In genomic region chr16:10827269-10827668, GRCm38 (mm10) we compare ENCODE assay signal across 29 mouse cellular contexts. TPM values are rescaled to one million over a fixed set of nuclear protein-coding genes. Genes with fewer than 3 reads are reported as not detected.
"Had no signal": no experiment of that assay in that cellular context is flagged by ENCODE, and none has a peak within 500 bp of the region (broad histone marks: within the 10 kb centered on the region; RNA-seq: fewer than 3 reads in every experiment).

No protein-coding gene starts in this region.

- H3K4me1 ChIP-seq: intestine, embryonic 15.5 days; liver, embryonic 12.5 days; liver, embryonic 15.5 days; midbrain, embryonic 13.5 days had no signal

- H3K4me3 ChIP-seq: intestine, embryonic 15.5 days; kidney, embryonic 15.5 days; left cerebral cortex, adult 2 months; limb, embryonic 12.5 days; limb, embryonic 15.5 days; liver, embryonic 12.5 days; liver, embryonic 15.5 days; midbrain, embryonic 13.5 days had no signal

- DNase-seq: kidney, adult 11 months; kidney, adult 8-10 months; kidney, postnatal 10 days; kidney, postnatal 36 days; layer of hippocampus, postnatal 36 days; left cerebral cortex, postnatal 4 days; lung, adult 2 months; lung, postnatal 14 days; lung, postnatal 4 days; right cerebral cortex, postnatal 14 days; right cerebral cortex, postnatal 4 days had no signal

- H3K9me3 ChIP-seq: intestine, embryonic 15.5 days; kidney, embryonic 15.5 days; limb, embryonic 15.5 days; liver, embryonic 12.5 days; liver, embryonic 15.5 days; midbrain, embryonic 13.5 days had no signal

- ATAC-seq: intestine, embryonic 15.5 days; liver, embryonic 12.5 days; midbrain, embryonic 13.5 days had no signal

- H3K27me3 ChIP-seq: intestine, embryonic 15.5 days; kidney, embryonic 15.5 days; limb, embryonic 12.5 days; limb, embryonic 15.5 days; midbrain, embryonic 13.5 days had no signal

- H3K9ac ChIP-seq: intestine, embryonic 15.5 days; kidney, embryonic 15.5 days; limb, embryonic 12.5 days; limb, embryonic 15.5 days; liver, embryonic 12.5 days; liver, embryonic 15.5 days; midbrain, embryonic 13.5 days had no signal

- H3K4me2 ChIP-seq: intestine, embryonic 15.5 days; kidney, embryonic 15.5 days; limb, embryonic 12.5 days; limb, embryonic 15.5 days; liver, embryonic 12.5 days; liver, embryonic 15.5 days; midbrain, embryonic 13.5 days had no signal

- H3K36me3 ChIP-seq: intestine, embryonic 15.5 days; kidney, embryonic 15.5 days; limb, embryonic 12.5 days; limb, embryonic 15.5 days; liver, embryonic 12.5 days; liver, embryonic 15.5 days; midbrain, embryonic 13.5 days had no signal

- H3K27ac ChIP-seq: intestine, embryonic 15.5 days; kidney, embryonic 15.5 days; left cerebral cortex, adult 2 months; limb, embryonic 12.5 days; limb, embryonic 15.5 days; liver, embryonic 12.5 days; liver, embryonic 15.5 days; midbrain, embryonic 13.5 days; stomach, postnatal 0 days had no signal

RNA-seq across cellular contexts. Expression of gene Gm11172, which starts 14.6 kb away (rescaled TPM):
- total RNA-seq: layer of hippocampus, adult 8-10 months; layer of hippocampus, postnatal 10 days; layer of hippocampus, postnatal 36 days; left cerebral cortex, adult 2 months; left cerebral cortex, postnatal 14 days; left cerebral cortex, postnatal 4 days; megakaryocyte progenitor cell, adult 5-6 weeks; midbrain, postnatal 0 days had no signal
- polyA plus RNA-seq: intestine, embryonic 15.5 days; kidney, embryonic 15.5 days; limb, embryonic 12.5 days; limb, embryonic 15.5 days; liver, embryonic 12.5 days; liver, embryonic 15.5 days; lung, adult 2 months; lung, embryonic 16.5 days; midbrain, embryonic 13.5 days; midbrain, postnatal 0 days; neural tube, embryonic 11.5 days; neural tube, embryonic 14.5 days; stomach, embryonic 14.5 days; stomach, postnatal 0 days had no signal

RNA-seq across cellular contexts. Expression of gene Prm1, which starts 21.6 kb away (rescaled TPM):
- total RNA-seq: layer of hippocampus, adult 8-10 months; layer of hippocampus, postnatal 10 days; layer of hippocampus, postnatal 36 days; left cerebral cortex, adult 2 months; left cerebral cortex, postnatal 14 days; left cerebral cortex, postnatal 4 days; megakaryocyte progenitor cell, adult 5-6 weeks; midbrain, postnatal 0 days had no signal
- polyA plus RNA-seq: intestine, embryonic 15.5 days; liver, embryonic 12.5 days; liver, embryonic 15.5 days; lung, embryonic 16.5 days; midbrain, embryonic 13.5 days; midbrain, postnatal 0 days; neural tube, embryonic 11.5 days; neural tube, embryonic 14.5 days; stomach, embryonic 14.5 days had no signal

RNA-seq across cellular contexts. Expression of gene Prm2, which starts 31.3 kb away (rescaled TPM):
- total RNA-seq: layer of hippocampus, adult 8-10 months; layer of hippocampus, postnatal 10 days; layer of hippocampus, postnatal 36 days; left cerebral cortex, adult 2 months; left cerebral cortex, postnatal 14 days; left cerebral cortex, postnatal 4 days; megakaryocyte progenitor cell, adult 5-6 weeks; midbrain, postnatal 0 days had no signal
- polyA plus RNA-seq: intestine, embryonic 15.5 days; kidney, embryonic 15.5 days; limb, embryonic 12.5 days; limb, embryonic 15.5 days; liver, embryonic 12.5 days; liver, embryonic 15.5 days; lung, embryonic 16.5 days; midbrain, embryonic 13.5 days; midbrain, postnatal 0 days; neural tube, embryonic 11.5 days; neural tube, embryonic 14.5 days; stomach, embryonic 14.5 days; stomach, postnatal 0 days had no signal

RNA-seq across cellular contexts. Expression of gene Prm3, which starts 36.6 kb away (rescaled TPM):
- total RNA-seq: layer of hippocampus, adult 8-10 months; layer of hippocampus, postnatal 10 days; layer of hippocampus, postnatal 36 days; left cerebral cortex, adult 2 months; left cerebral cortex, postnatal 14 days; left cerebral cortex, postnatal 4 days; megakaryocyte progenitor cell, adult 5-6 weeks; midbrain, postnatal 0 days had no signal
- polyA plus RNA-seq: intestine, embryonic 15.5 days; kidney, embryonic 15.5 days; limb, embryonic 12.5 days; limb, embryonic 15.5 days; liver, embryonic 12.5 days; liver, embryonic 15.5 days; lung, adult 2 months; lung, embryonic 16.5 days; midbrain, embryonic 13.5 days; midbrain, postnatal 0 days; neural tube, embryonic 11.5 days; neural tube, embryonic 14.5 days; stomach, embryonic 14.5 days; stomach, postnatal 0 days had no signal
